Mouse (Mus musculus): ENCODE measurements around the gene Fbxw11. TPM values are rescaled to one million over a fixed set of nuclear protein-coding genes. Genes with fewer than 3 reads are reported as not detected.

The Fbxw11 gene
- polyA plus RNA-seq, 1 experiment from 2014 or later, result 51.0 TPM

DNA sequence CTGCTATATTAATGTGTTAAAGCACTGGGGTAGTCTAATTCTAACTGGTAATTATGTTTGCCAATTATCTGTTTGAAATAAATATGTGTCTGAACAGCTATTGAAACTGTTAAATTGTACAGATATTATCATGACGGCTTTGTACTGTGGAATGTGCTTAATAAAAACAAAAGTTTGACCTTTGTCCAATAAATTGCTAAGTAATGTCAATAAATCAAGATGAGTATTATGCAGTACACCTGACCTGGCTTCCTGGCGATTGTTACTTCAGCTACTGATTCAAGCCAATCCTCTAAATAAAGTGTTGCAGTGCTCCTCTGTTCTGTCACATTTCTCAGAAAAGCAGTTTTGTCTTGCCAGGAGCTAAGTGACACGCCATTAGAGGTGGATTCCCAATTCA is 104.0 kb downstream of the Fbxw11 start:
- Histone ChIP-seq H3K9me3 (replicated peaks; ENCODE audit: control insufficient read depth, low read length) (no peaks in the 10 kb centered on the region; the same call in 1 of the 2 replicates), H3K4me2 (no peak overlapping the region), H3K36me3 (ENCODE audit: control insufficient read depth, insufficient read depth, low read length) (peaks cover 26% of the 10 kb centered on the region), H3K27me3 (ENCODE audit: control insufficient read depth, insufficient read depth, low read length) (no peaks in the 10 kb centered on the region), H3K27ac (ENCODE audit: low read depth, low read length) (no peak overlapping the region), H3K4me1 (ENCODE audit: control insufficient read depth, insufficient read depth, low read length) (peaks cover 6% of the 10 kb centered on the region; the same call in 1 of the 2 replicates), H3K9ac (ENCODE audit: low read depth, low read length) (no peak overlapping the region), H3K4me3 (ENCODE audit: low read depth, low read length) (no peak overlapping the region)
- ATAC-seq (replicated peaks; ENCODE audit: insufficient number of reproducible peaks, low FRiP score, low TSS enrichment), result no peak
- WGBS (ENCODE audit: insufficient replicate concordance), result 76% methylated on average over 3 of the region's 3 CpGs

GRCm38 (mm10) chr11:32748800-32749199 is 106.3 kb downstream of the Fbxw11 start:
- H3K27ac ChIP-seq (ENCODE audit: low read depth, low read length), result no peak overlapping the region
- WGBS (ENCODE audit: insufficient replicate concordance), result 55% methylated on average over 4 of the region's 4 CpGs
- H3K4me2 ChIP-seq, result no peak overlapping the region
- no peak overlapping the region for H3K4me3 ChIP-seq (ENCODE audit: low read depth, low read length)
- H3K9me3 ChIP-seq (replicated peaks; ENCODE audit: control insufficient read depth, low read length), result no peaks in the 10 kb centered on the region
- peaks cover 6% of the 10 kb centered on the region; the same call in 1 of the 2 replicates for H3K4me1 ChIP-seq (ENCODE audit: control insufficient read depth, insufficient read depth, low read length)
- H3K9ac ChIP-seq (ENCODE audit: low read depth, low read length), result no peak overlapping the region
- H3K36me3 ChIP-seq (ENCODE audit: control insufficient read depth, insufficient read depth, low read length), result peaks cover 19% of the 10 kb centered on the region
- no peaks in the 10 kb centered on the region for H3K27me3 ChIP-seq (ENCODE audit: control insufficient read depth, insufficient read depth, low read length)
- ATAC-seq (replicated peaks; ENCODE audit: insufficient number of reproducible peaks, low FRiP score, low TSS enrichment), result peak; percentile 66; the same call in 1 of the 2 replicates

DNA sequence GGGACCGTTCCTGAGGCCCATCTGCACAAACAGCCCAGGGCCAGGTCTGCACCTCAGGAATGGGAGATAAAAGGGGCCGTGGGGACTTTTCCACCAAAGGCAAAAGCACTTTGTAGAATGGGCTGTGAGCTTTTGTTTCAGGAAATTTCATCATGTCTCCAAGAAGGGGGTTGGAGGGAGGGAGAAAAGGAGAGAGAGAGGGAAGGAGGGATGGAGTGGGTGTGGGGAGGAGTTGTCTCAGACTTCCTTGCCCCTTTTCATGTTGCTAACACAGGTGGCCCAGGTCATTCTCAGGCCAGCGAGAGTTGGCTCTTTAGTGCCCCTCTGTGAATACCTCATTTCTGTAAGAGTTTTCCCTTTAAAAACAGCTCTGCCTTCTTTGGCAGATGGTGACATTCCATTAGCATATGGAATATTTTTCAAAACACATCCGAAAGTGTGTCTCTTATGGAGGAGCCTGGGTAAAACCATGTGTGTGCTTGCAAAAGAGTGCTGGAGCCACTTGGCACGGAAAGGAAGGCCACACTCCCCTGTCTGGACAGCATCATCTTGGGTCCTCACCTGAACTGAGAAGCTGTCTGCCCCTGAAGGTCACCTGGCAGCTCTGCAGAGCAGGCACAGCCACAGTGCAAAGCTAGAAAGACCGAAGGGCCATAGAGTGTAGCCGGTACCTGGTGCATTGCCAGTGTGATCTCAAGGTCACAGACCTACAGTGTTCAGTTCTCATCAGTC is 109.5 kb downstream of the Fbxw11 start:
- no peak overlapping the region for H3K9ac ChIP-seq (ENCODE audit: low read depth, low read length)
- 65% methylated on average over 7 of the region's 7 CpGs for WGBS (ENCODE audit: insufficient replicate concordance)
- ATAC-seq (replicated peaks; ENCODE audit: insufficient number of reproducible peaks, low FRiP score, low TSS enrichment), result no peak
- H3K4me1 ChIP-seq (ENCODE audit: control insufficient read depth, insufficient read depth, low read length), result no peaks in the 10 kb centered on the region
- no peak overlapping the region for H3K4me2 ChIP-seq
- H3K4me3 ChIP-seq (ENCODE audit: low read depth, low read length), result no peak overlapping the region
- no peak overlapping the region for H3K27ac ChIP-seq (ENCODE audit: low read depth, low read length)
- no peaks in the 10 kb centered on the region for H3K9me3 ChIP-seq (replicated peaks; ENCODE audit: control insufficient read depth, low read length)
- H3K36me3 ChIP-seq (ENCODE audit: control insufficient read depth, insufficient read depth, low read length), result 0 out of 2 replicates have a peak, but pooled peaks cover 3% of the 10 kb centered on the region
- no peaks in the 10 kb centered on the region for H3K27me3 ChIP-seq (ENCODE audit: control insufficient read depth, insufficient read depth, low read length)

- 0 out of 2 replicates have a peak, but pooled peaks have one; percentile 32 for ATAC-seq (replicated peaks; ENCODE audit: insufficient number of reproducible peaks, low FRiP score, low TSS enrichment)
- H3K4me1 ChIP-seq (ENCODE audit: control insufficient read depth, insufficient read depth, low read length), result no peaks in the 10 kb centered on the region
- H3K36me3 ChIP-seq (ENCODE audit: control insufficient read depth, insufficient read depth, low read length), result no peaks in the 10 kb centered on the region
- H3K27me3 ChIP-seq (ENCODE audit: control insufficient read depth, insufficient read depth, low read length), result no peaks in the 10 kb centered on the region
- H3K9ac ChIP-seq (ENCODE audit: low read depth, low read length), result no peak overlapping the region
- no peak overlapping the region for H3K4me2 ChIP-seq
- H3K4me3 ChIP-seq (ENCODE audit: low read depth, low read length), result no peak overlapping the region
- H3K27ac ChIP-seq (ENCODE audit: low read depth, low read length), result no peak overlapping the region
- H3K9me3 ChIP-seq (replicated peaks; ENCODE audit: control insufficient read depth, low read length), result no peaks in the 10 kb centered on the region
- WGBS (ENCODE audit: insufficient replicate concordance), result 58% methylated on average over 5 of the region's 5 CpGs
Observed at GRCm38 (mm10) chr11:32752595-32752885, 110.0 kb downstream of the Fbxw11 start.

- Histone ChIP-seq H3K4me1 (ENCODE audit: control insufficient read depth, insufficient read depth, low read length) (no peaks in the 10 kb centered on the region), H3K4me2 (no peak overlapping the region), H3K9ac (ENCODE audit: low read depth, low read length) (no peak overlapping the region), H3K36me3 (ENCODE audit: control insufficient read depth, insufficient read depth, low read length) (no peaks in the 10 kb centered on the region), H3K27ac (ENCODE audit: low read depth, low read length) (no peak overlapping the region), H3K27me3 (ENCODE audit: control insufficient read depth, insufficient read depth, low read length) (no peaks in the 10 kb centered on the region), H3K4me3 (ENCODE audit: low read depth, low read length) (no peak overlapping the region), H3K9me3 (replicated peaks; ENCODE audit: control insufficient read depth, low read length) (no peaks in the 10 kb centered on the region)
- 86% methylated on average over 2 of the region's 2 CpGs for WGBS (ENCODE audit: insufficient replicate concordance)
- no peak for ATAC-seq (replicated peaks; ENCODE audit: insufficient number of reproducible peaks, low FRiP score, low TSS enrichment)
Observed at GRCm38 (mm10) chr11:32753358-32753757, 110.8 kb downstream of the Fbxw11 start.

GRCm38 (mm10) chr11:32762773-32763172 is 120.2 kb downstream of the Fbxw11 start:
- no peaks in the 10 kb centered on the region for H3K36me3 ChIP-seq (ENCODE audit: control insufficient read depth, insufficient read depth, low read length)
- no peak overlapping the region for H3K9ac ChIP-seq (ENCODE audit: low read depth, low read length)
- H3K9me3 ChIP-seq (replicated peaks; ENCODE audit: control insufficient read depth, low read length), result no peaks in the 10 kb centered on the region
- WGBS (ENCODE audit: insufficient replicate concordance), result 74% methylated on average over 3 of the region's 3 CpGs
- no peaks in the 10 kb centered on the region for H3K27me3 ChIP-seq (ENCODE audit: control insufficient read depth, insufficient read depth, low read length)
- H3K4me1 ChIP-seq (ENCODE audit: control insufficient read depth, insufficient read depth, low read length), result no peaks in the 10 kb centered on the region
- ATAC-seq (replicated peaks; ENCODE audit: insufficient number of reproducible peaks, low FRiP score, low TSS enrichment), result no peak
- no peak overlapping the region for H3K4me2 ChIP-seq
- H3K27ac ChIP-seq (ENCODE audit: low read depth, low read length), result no peak overlapping the region
- H3K4me3 ChIP-seq (ENCODE audit: low read depth, low read length), result no peak overlapping the region

- Histone ChIP-seq H3K36me3 (ENCODE audit: control insufficient read depth, insufficient read depth, low read length) (no peaks in the 10 kb centered on the region), H3K9me3 (replicated peaks; ENCODE audit: control insufficient read depth, low read length) (no peaks in the 10 kb centered on the region), H3K27ac (ENCODE audit: low read depth, low read length) (no peak overlapping the region), H3K27me3 (ENCODE audit: control insufficient read depth, insufficient read depth, low read length) (no peaks in the 10 kb centered on the region), H3K4me1 (ENCODE audit: control insufficient read depth, insufficient read depth, low read length) (no peaks in the 10 kb centered on the region), H3K4me3 (ENCODE audit: low read depth, low read length) (no peak overlapping the region), H3K4me2 (no peak overlapping the region), H3K9ac (ENCODE audit: low read depth, low read length) (no peak overlapping the region)
- no peak for ATAC-seq (replicated peaks; ENCODE audit: insufficient number of reproducible peaks, low FRiP score, low TSS enrichment)
- WGBS (ENCODE audit: insufficient replicate concordance), result 68% methylated on average over 18 of the region's 18 CpGs
Observed at GRCm38 (mm10) chr11:32767496-32768230, 125.1 kb downstream of the Fbxw11 start.

- Histone ChIP-seq H3K27me3 (ENCODE audit: control insufficient read depth, insufficient read depth, low read length) (no peaks in the 10 kb centered on the region), H3K36me3 (ENCODE audit: control insufficient read depth, insufficient read depth, low read length) (no peaks in the 10 kb centered on the region), H3K27ac (ENCODE audit: low read depth, low read length) (no peak overlapping the region), H3K4me2 (no peak overlapping the region), H3K4me1 (ENCODE audit: control insufficient read depth, insufficient read depth, low read length) (no peaks in the 10 kb centered on the region), H3K9me3 (replicated peaks; ENCODE audit: control insufficient read depth, low read length) (no peaks in the 10 kb centered on the region), H3K9ac (ENCODE audit: low read depth, low read length) (no peak overlapping the region), H3K4me3 (ENCODE audit: low read depth, low read length) (no peak overlapping the region)
- WGBS (ENCODE audit: insufficient replicate concordance), result 72% methylated on average over 12 of the region's 12 CpGs
- ATAC-seq (replicated peaks; ENCODE audit: insufficient number of reproducible peaks, low FRiP score, low TSS enrichment), result no peak
Observed at GRCm38 (mm10) chr11:32768642-32769343, 126.3 kb downstream of the Fbxw11 start.
